Mouse (Mus musculus) forebrain, postnatal 0 days (tissue): ENCODE results near the gene Il10ra. TPM values are rescaled to one million over a fixed set of nuclear protein-coding genes. Genes with fewer than 3 reads are reported as not detected.

ENCODE experiments used
- ATAC-seq: fragments of 200-750 bp; cut with Nextera tagmentation; 2 replicates; pipeline ENCODE4 v1.8.0; 2017; ENCODE audit warnings: mild to moderate bottlenecking, moderate library complexity
- DNase-seq: peaks from one replicate; pipeline ENCODE4 v3.0.0-alpha.2; 2015
- H3K27ac ChIP-seq: fragments of 300-500 bp; sonication (generic); 2 replicates; pipeline ENCODE4 v1.5.1; 2014; ENCODE audit warnings: low read depth, mild to moderate bottlenecking, antibody characterized with exemption, low read length, moderate library complexity, mixed read lengths
- H3K27me3 ChIP-seq: fragments of 300-500 bp; sonication (generic); 2 replicates; pipeline ENCODE4 v1.6.1; 2014; ENCODE audit warnings: mild to moderate bottlenecking, low read length, mixed read lengths; ENCODE audit not compliant: insufficient read depth
- H3K36me3 ChIP-seq: fragments of 300-500 bp; sonication (generic); 2 replicates; pipeline ENCODE4 v1.6.1; 2014; ENCODE audit warnings: mild to moderate bottlenecking, moderate library complexity; ENCODE audit not compliant: insufficient read depth
- H3K4me1 ChIP-seq: fragments of 300-500 bp; sonication (generic); 2 replicates; pipeline ENCODE4 v1.6.1; 2014; ENCODE audit warnings: antibody characterized with exemption; ENCODE audit not compliant: insufficient read depth
- H3K4me2 ChIP-seq: fragments of 300-500 bp; sonication (generic); 2 replicates; pipeline ENCODE4 v1.6.1; 2014; ENCODE audit warnings: low read depth, mild to moderate bottlenecking, moderate library complexity
- H3K4me3 ChIP-seq: fragments of 300-500 bp; sonication (generic); 2 replicates; pipeline ENCODE4 v1.5.1; 2014; ENCODE audit warnings: low read depth, low read length, mixed read lengths
- H3K9ac ChIP-seq: fragments of 300-500 bp; sonication (generic); 2 replicates; pipeline ENCODE4 v1.6.1; 2014; ENCODE audit warnings: mild to moderate bottlenecking
- H3K9me3 ChIP-seq: fragments of 300-500 bp; sonication (generic); 2 replicates; pipeline ENCODE4 v1.6.1; 2016; ENCODE audit warnings: low read length
- CTCF ChIP-seq: sonication (generic); IDR thresholded peaks from 2 replicates; pipeline ENCODE4 v1.5.1; 2016; ENCODE audit warnings: antibody characterized with exemption, control low read depth, low read depth
- WGBS: fragments of 180-500 bp; shearing (Covaris S2); extraction: QIAGEN DNeasy Blood & Tissue Kit; methylation state at CpG from one replicate; pipeline ENCODE4 v1.1.7; 2014; 5-methylcytosine and 5-hydroxymethylcytosine counted together
- polyA plus RNA-seq: library from polyadenylated mRNA; unstranded; fragments of >200 nt; fragmentation: Nextera tagmentation; extraction: Ambion mirVana; gene quantifications from 2 replicates; pipeline ENCODE4 v1.2.1, GENCODE M21; 2015
- total RNA-seq: library from RNA; depleted of rRNA; stranded (reverse); fragments of >200 nt; gene quantifications from 2 replicates; pipeline ENCODE4 v1.2.3, GENCODE M21; 2014; rRNA removed

Gene Il10ra
- total RNA-seq (1.4 and 1.6 TPM in 2 replicates), polyA plus RNA-seq (0.46 and 0.48 TPM in 2 replicates)

- H3K4me3 ChIP-seq: peak within 1 kb of the TSS; percentile 41
- peak within 1 kb of the TSS; percentile 72 for H3K4me2 ChIP-seq
- no peaks in the 10 kb centered on the region for H3K9me3 ChIP-seq
- TF ChIP-seq CTCF: no peak
- H3K27ac ChIP-seq: no peak within 1 kb of the TSS
- H3K9ac ChIP-seq: peak within 1 kb of the TSS; percentile 36
- DNase-seq (peak; percentile 12), ATAC-seq (peak; percentile 29; the same call in 1 of the 2 replicates)
- no peaks in the 10 kb centered on the region for H3K36me3 ChIP-seq
- WGBS: 6% methylated on average over 36 of the region's 36 CpGs
- no peaks in the 10 kb centered on the region for H3K4me1 ChIP-seq
- peaks cover 12% of the 10 kb centered on the region; the same call in 1 of the 2 replicates for H3K27me3 ChIP-seq
Measured at GRCm38 (mm10) chr9:45268597-45269325, at the start of gene Il10ra. Gene Il10ra (minus strand): TSS chr9:45269149.

DNA sequence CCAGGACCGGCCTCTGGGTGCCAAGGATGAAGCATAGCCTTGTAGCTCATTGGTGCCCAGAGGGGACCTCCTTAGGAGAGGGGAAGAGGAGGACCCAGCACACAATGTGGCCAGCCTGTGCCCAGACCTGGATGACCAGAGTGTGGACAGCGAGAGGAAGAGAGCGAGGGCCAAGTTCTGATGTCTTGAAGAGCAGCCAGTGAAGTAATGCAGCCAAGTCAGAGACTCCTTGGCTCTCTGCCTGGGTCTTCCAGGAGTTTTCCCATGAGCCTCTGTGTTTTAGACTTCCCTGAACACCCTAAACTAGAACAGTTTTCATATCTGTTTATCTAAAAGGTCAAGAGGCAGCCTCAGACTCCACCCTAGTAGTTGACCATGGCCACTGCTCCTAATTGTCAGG, 48.7 kb upstream of the Il10ra start:
- WGBS: 82% methylated on average over 3 of the region's 3 CpGs
- DNase-seq (no peak), ATAC-seq (no peak)
- Histone ChIP-seq H3K27me3 (no peaks in the 10 kb centered on the region), H3K4me1 (no peaks in the 10 kb centered on the region), H3K9me3 (no peaks in the 10 kb centered on the region), H3K27ac (no peak overlapping the region), H3K9ac (no peak overlapping the region), H3K4me3 (no peak overlapping the region), H3K4me2 (no peak overlapping the region), H3K36me3 (no peaks in the 10 kb centered on the region)
- TF ChIP-seq CTCF: no peak

- H3K9ac ChIP-seq: no peak overlapping the region
- no peak overlapping the region for H3K4me2 ChIP-seq
- ATAC-seq (no peak), DNase-seq (no peak)
- WGBS: 90% methylated on average over 3 of the region's 3 CpGs
- no peaks in the 10 kb centered on the region for H3K4me1 ChIP-seq
- no peak overlapping the region for H3K4me3 ChIP-seq
- H3K27me3 ChIP-seq: no peaks in the 10 kb centered on the region
- no peaks in the 10 kb centered on the region for H3K9me3 ChIP-seq
- H3K36me3 ChIP-seq: no peaks in the 10 kb centered on the region
- H3K27ac ChIP-seq: no peak overlapping the region
- no peak for TF ChIP-seq CTCF
Measured at GRCm38 (mm10) chr9:45313913-45314312, 45.0 kb upstream of the Il10ra start.

- no peaks in the 10 kb centered on the region for H3K27me3 ChIP-seq
- H3K9ac ChIP-seq: no peak overlapping the region
- no peak overlapping the region for H3K27ac ChIP-seq
- no peaks in the 10 kb centered on the region for H3K4me1 ChIP-seq
- WGBS: 80% methylated on average over 6 of the region's 6 CpGs
- no peaks in the 10 kb centered on the region for H3K9me3 ChIP-seq
- DNase-seq (no peak), ATAC-seq (no peak)
- H3K4me2 ChIP-seq: no peak overlapping the region
- H3K36me3 ChIP-seq: no peaks in the 10 kb centered on the region
- H3K4me3 ChIP-seq: no peak overlapping the region
- no peak for TF ChIP-seq CTCF
Measured at GRCm38 (mm10) chr9:45311858-45312257, 42.9 kb upstream of the Il10ra start.

GRCm38 (mm10) chr9:45308521-45308920, 39.6 kb upstream of the Il10ra start:
- ATAC-seq (no peak), DNase-seq (no peak)
- Histone ChIP-seq H3K4me2 (no peak overlapping the region), H3K9ac (no peak overlapping the region), H3K27ac (no peak overlapping the region), H3K4me1 (no peaks in the 10 kb centered on the region), H3K27me3 (no peaks in the 10 kb centered on the region), H3K36me3 (no peaks in the 10 kb centered on the region), H3K4me3 (no peak overlapping the region), H3K9me3 (no peaks in the 10 kb centered on the region)
- 92% methylated on average over 5 of the region's 5 CpGs for WGBS
- no peak for TF ChIP-seq CTCF

GRCm38 (mm10) chr9:45306746-45307410, 37.9 kb upstream of the Il10ra start:
- Histone ChIP-seq H3K27me3 (no peaks in the 10 kb centered on the region), H3K9me3 (no peaks in the 10 kb centered on the region), H3K27ac (no peak overlapping the region), H3K9ac (no peak overlapping the region), H3K36me3 (no peaks in the 10 kb centered on the region), H3K4me2 (no peak overlapping the region), H3K4me1 (no peaks in the 10 kb centered on the region), H3K4me3 (no peak overlapping the region)
- WGBS: 88% methylated on average over 12 of the region's 12 CpGs
- DNase-seq (no peak), ATAC-seq (no peak)
- no peak for TF ChIP-seq CTCF

- H3K36me3 ChIP-seq: no peaks in the 10 kb centered on the region
- no peaks in the 10 kb centered on the region for H3K4me1 ChIP-seq
- H3K27ac ChIP-seq: no peak overlapping the region
- WGBS: 91% methylated on average over 8 of the region's 8 CpGs
- ATAC-seq: no peak
- no peak overlapping the region for H3K9ac ChIP-seq
- H3K27me3 ChIP-seq: no peaks in the 10 kb centered on the region
- no peak for DNase-seq
- H3K4me3 ChIP-seq: no peak overlapping the region
- TF ChIP-seq CTCF: no peak
- H3K4me2 ChIP-seq: no peak overlapping the region
- H3K9me3 ChIP-seq: no peaks in the 10 kb centered on the region
Measured at GRCm38 (mm10) chr9:45301771-45302170, 32.8 kb upstream of the Il10ra start.
